Mouse (Mus musculus): ENCODE results near the gene Klra10. TPM values are rescaled to one million over a fixed set of nuclear protein-coding genes. Genes with fewer than 3 reads are reported as not detected.

Gene Klra10
- polyA plus RNA-seq (2015; fragmentation: Nextera tagmentation; extraction: Ambion mirVana): not detected in 2 replicates

GRCm38 (mm10) chr6:130281828-130282227 is at the start of gene Klra10:
Gene Klra10, minus strand, starts transcription at chr6:130281928.

GRCm38 (mm10) chr6:130233222-130233621 is 48.5 kb downstream of the Klra10 start, which contains the start of gene Klra7:
Gene Klra7, minus strand, starts transcription at chr6:130233322.

Other genes starting within 250 kb of the Klra10 start
- not detected in 2 replicates for gene Klra4, start 214.7 kb downstream of the Klra10 start, polyA plus RNA-seq (2015; fragmentation: Nextera tagmentation; extraction: Ambion mirVana)
- not detected in 2 replicates for gene Klra8, start 152.0 kb downstream of the Klra10 start, polyA plus RNA-seq (2015; fragmentation: Nextera tagmentation; extraction: Ambion mirVana)
- gene Klra9, start 88.8 kb downstream of the Klra10 start, polyA plus RNA-seq (2015; fragmentation: Nextera tagmentation; extraction: Ambion mirVana): not detected in 2 replicates
- gene Klra7, start 48.6 kb downstream of the Klra10 start, polyA plus RNA-seq (2015; fragmentation: Nextera tagmentation; extraction: Ambion mirVana): not detected in 2 replicates
- gene Klra3, start 55.6 kb upstream of the Klra10 start, polyA plus RNA-seq (2015; fragmentation: Nextera tagmentation; extraction: Ambion mirVana): not detected in 2 replicates
- gene Klra1, start 104.9 kb upstream of the Klra10 start, polyA plus RNA-seq (2015; fragmentation: Nextera tagmentation; extraction: Ambion mirVana): not detected in 2 replicates